Mouse (Mus musculus) left cerebral cortex, postnatal 36 days (tissue): ENCODE data around the gene Stk33. TPM values are rescaled to one million over a fixed set of nuclear protein-coding genes. Genes with fewer than 3 reads are reported as not detected.
A peak's percentile ranks its signal among the peaks of the same experiment; 100 is the strongest.

ENCODE experiments used
- DNase-seq, 2 experiments: peaks; one replicate each; pipeline ENCODE4 v3.0.0; 2021 to 2022; ENCODE audit warnings: low spot score in 2 of 2, mixed read lengths in 1 of 2
- intact Hi-C: fragments of 180-260 bp; cut with DNase I; formaldehyde crosslinking; loops from one replicate; pipeline ENCODE4 v1.15.1; 2025
- total RNA-seq, 2 experiments: library from RNA; stranded (reverse); gene quantifications; 2 replicates each; pipeline ENCODE4 v1.2.3; 2021

The Stk33 gene
- total RNA-seq: under 1 TPM; 0.70 to 0.76 TPM

GRCm38 (mm10) chr7:109438781-109439591, at the start of gene Stk33:
TSS of gene Stk33 (minus strand) at chr7:109439081.
- intact Hi-C loops: no loop called here
- peak; percentile 16 to 18 for DNase-seq

GRCm38 (mm10) chr7:109484221-109484620, 45.3 kb upstream of the Stk33 start:
- no peak for DNase-seq
- intact Hi-C loops: no loop called here

- intact Hi-C loops: no loop called here
- DNase-seq: no peak
Observed at GRCm38 (mm10) chr7:109480765-109481197, 41.9 kb upstream of the Stk33 start.

- intact Hi-C loops: no loop called here
- DNase-seq: no peak
Observed at GRCm38 (mm10) chr7:109477926-109478325, 39.0 kb upstream of the Stk33 start.

- intact Hi-C loops: no loop called here
- no peak for DNase-seq
Observed at GRCm38 (mm10) chr7:109470700-109471099, 31.8 kb upstream of the Stk33 start.

- intact Hi-C loops: no loop called here
- peak; percentile 22 to 24 for DNase-seq
Observed at GRCm38 (mm10) chr7:109468262-109468701, 29.4 kb upstream of the Stk33 start.

GRCm38 (mm10) chr7:109467591-109467990, 28.7 kb upstream of the Stk33 start:
- intact Hi-C loops: loop anchor here (1.0 kb wide), 1 partner anchor 52 kb away; the partner anchor contains the start of gene Rpl27a

GRCm38 (mm10) chr7:109460698-109461097, 21.8 kb upstream of the Stk33 start:
- DNase-seq: no peak
- intact Hi-C loops: no loop called here

More at GRCm38 (mm10) chr7:109467591-109467990, 28.7 kb upstream of the Stk33 start:
- peak in 1 of 2 experiments; percentile 47 for DNase-seq

- no peak for DNase-seq
- intact Hi-C loops: no loop called here
Observed at GRCm38 (mm10) chr7:109456563-109456962, 17.7 kb upstream of the Stk33 start.

- intact Hi-C loops: no loop called here
- DNase-seq: no peak
Observed at GRCm38 (mm10) chr7:109455748-109456147, 16.9 kb upstream of the Stk33 start.

GRCm38 (mm10) chr7:109454856-109455255, 16.0 kb upstream of the Stk33 start:
- intact Hi-C loops: no loop called here
- DNase-seq: no peak

GRCm38 (mm10) chr7:109448060-109448459, 9.2 kb upstream of the Stk33 start:
- DNase-seq: no peak
- intact Hi-C loops: no loop called here

GRCm38 (mm10) chr7:109445012-109445411, 6.1 kb upstream of the Stk33 start:
- peak; percentile 58 to 59 for DNase-seq
- intact Hi-C loops: no loop called here

- intact Hi-C loops: no loop called here
- no peak for DNase-seq
Observed at GRCm38 (mm10) chr7:109442739-109443138, 3.9 kb upstream of the Stk33 start.

- intact Hi-C loops: no loop called here
- DNase-seq: no peak
Observed at GRCm38 (mm10) chr7:109440697-109441269, 1.9 kb upstream of the Stk33 start.

GRCm38 (mm10) chr7:109424422-109425159, 14.3 kb downstream of the Stk33 start:
- intact Hi-C loops: loop anchor here (2.0 to 10.0 kb wide), 3 partner anchors 180 to 326 kb away; no protein-coding TSS in a partner anchor
- no peak for DNase-seq

GRCm38 (mm10) chr7:109422803-109423202, 16.1 kb downstream of the Stk33 start:
- intact Hi-C loops: loop anchor here (10.0 kb wide), 1 partner anchor 178 kb away; no protein-coding TSS in a partner anchor

GRCm38 (mm10) chr7:109405491-109405890, 33.4 kb downstream of the Stk33 start:
- no peak for DNase-seq
- intact Hi-C loops: no loop called here

More at GRCm38 (mm10) chr7:109422803-109423202, 16.1 kb downstream of the Stk33 start:
- no peak for DNase-seq

GRCm38 (mm10) chr7:109399299-109399698, 39.6 kb downstream of the Stk33 start:
- intact Hi-C loops: no loop called here
- no peak for DNase-seq

GRCm38 (mm10) chr7:109381131-109381530, 57.8 kb downstream of the Stk33 start:
- intact Hi-C loops: no loop called here
- DNase-seq: no peak
